Mouse (Mus musculus) hindbrain, postnatal 0 days (tissue): ENCODE data around the gene Egln1. TPM values are rescaled to one million over a fixed set of nuclear protein-coding genes. Genes with fewer than 3 reads are reported as not detected.

ENCODE experiments used
- ATAC-seq: fragments of 200-750 bp; cut with Nextera tagmentation; 2 replicates; pipeline ENCODE4 v1.8.0; 2017; ENCODE audit warnings: mild to moderate bottlenecking, moderate TSS enrichment, moderate library complexity
- DNase-seq: peaks from one replicate; pipeline ENCODE4 v3.0.0-alpha.2; 2015; ENCODE audit warnings: low spot score
- H3K27ac ChIP-seq: fragments of 300-500 bp; sonication (generic); 2 replicates; pipeline ENCODE4 v1.5.1; 2014; ENCODE audit warnings: mild to moderate bottlenecking
- H3K27me3 ChIP-seq: fragments of 300-500 bp; sonication (generic); 2 replicates; pipeline ENCODE4 v1.6.1; 2014; ENCODE audit warnings: low read length, mixed read lengths; ENCODE audit not compliant: insufficient read depth
- H3K36me3 ChIP-seq: fragments of 300-500 bp; sonication (generic); 2 replicates; pipeline ENCODE4 v1.6.1; 2014; ENCODE audit warnings: low read length, mixed read lengths; ENCODE audit not compliant: insufficient read depth
- H3K4me1 ChIP-seq: fragments of 300-500 bp; sonication (generic); 2 replicates; pipeline ENCODE4 v1.6.1; 2014; ENCODE audit warnings: antibody characterized with exemption, low read length, mixed read lengths; ENCODE audit not compliant: insufficient read depth
- H3K4me2 ChIP-seq: fragments of 300-500 bp; sonication (generic); 2 replicates; pipeline ENCODE4 v1.6.1; 2014; ENCODE audit warnings: low read depth, mild to moderate bottlenecking, low read length, moderate library complexity, mixed read lengths
- H3K4me3 ChIP-seq: fragments of 300-500 bp; sonication (generic); 2 replicates; pipeline ENCODE4 v1.5.1; 2014; ENCODE audit warnings: low read length
- H3K9ac ChIP-seq: fragments of 300-500 bp; sonication (generic); replicated peaks from 2 replicates; pipeline ENCODE4 v1.6.1; 2014; ENCODE audit warnings: mild to moderate bottlenecking, low read length, moderate library complexity, mixed read lengths
- H3K9me3 ChIP-seq: fragments of 300-500 bp; sonication (generic); 2 replicates; pipeline ENCODE4 v1.6.1; 2016; ENCODE audit warnings: low read length, mixed read lengths
- CTCF ChIP-seq: IDR thresholded peaks from 2 replicates; pipeline ENCODE4 v1.5.1; 2016; ENCODE audit warnings: antibody characterized with exemption, control low read depth, low read depth
- WGBS: fragments of 180-500 bp; shearing (Covaris S2); extraction: QIAGEN DNeasy Blood & Tissue Kit; methylation state at CpG from one replicate; pipeline ENCODE4 v1.1.7; 2014; 5-methylcytosine and 5-hydroxymethylcytosine counted together
- polyA plus RNA-seq: library from polyadenylated mRNA; unstranded; fragments of >200 nt; fragmentation: Nextera tagmentation; extraction: Ambion mirVana; gene quantifications from 2 replicates; pipeline ENCODE4 v1.2.1, GENCODE M21; 2015
- total RNA-seq: library from RNA; depleted of rRNA; stranded (reverse); fragments of >200 nt; gene quantifications from 2 replicates; pipeline ENCODE4 v1.2.3, GENCODE M21; 2014

Egln1 gene
- total and polyA plus RNA-seq, 2 experiments from 2014 or later: 14.1 to 45.1 TPM

DNA sequence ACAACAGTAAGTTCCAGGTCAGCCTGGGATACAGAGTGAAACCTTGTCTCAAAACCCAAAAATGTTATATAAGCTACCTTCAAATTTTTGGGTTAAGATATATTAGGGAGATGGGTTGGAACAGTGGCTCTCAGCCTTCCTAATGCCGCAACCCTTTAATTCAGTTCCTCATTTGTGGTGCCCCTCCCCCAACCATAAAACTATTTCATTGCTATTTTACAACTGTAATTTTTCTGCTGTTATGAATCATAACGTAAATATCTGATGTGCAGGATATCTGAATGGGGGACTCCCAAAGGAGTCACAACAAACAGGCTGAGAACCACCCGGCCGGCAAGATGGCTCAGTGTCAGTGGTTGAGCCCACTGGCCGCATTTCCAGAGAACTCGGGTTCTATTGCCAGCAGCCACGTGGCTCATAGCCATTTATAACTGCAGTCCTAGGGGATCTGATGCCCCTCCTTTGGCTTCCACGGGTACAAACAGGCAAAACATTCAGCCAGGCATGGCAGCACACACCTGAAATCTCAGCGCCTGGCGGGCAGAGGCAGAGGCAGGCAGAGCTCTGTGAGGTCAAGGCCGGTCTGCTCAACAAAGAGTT is 26.5 kb downstream of the Egln1 start:
- H3K9ac ChIP-seq: no peak overlapping the region
- H3K4me1 ChIP-seq: no peaks in the 10 kb centered on the region
- WGBS: 64% methylated on average over 11 of the region's 11 CpGs
- no peaks in the 10 kb centered on the region for H3K27me3 ChIP-seq
- no peak overlapping the region for H3K4me2 ChIP-seq
- no peak for TF ChIP-seq CTCF
- no peaks in the 10 kb centered on the region for H3K9me3 ChIP-seq
- no peak overlapping the region for H3K4me3 ChIP-seq
- no peak for ATAC-seq
- no peaks in the 10 kb centered on the region for H3K36me3 ChIP-seq
- H3K27ac ChIP-seq: no peak overlapping the region
- DNase-seq: no peak

- Histone ChIP-seq H3K4me3 (no peak overlapping the region), H3K27me3 (no peaks in the 10 kb centered on the region), H3K4me1 (no peaks in the 10 kb centered on the region), H3K4me2 (no peak overlapping the region), H3K27ac (no peak overlapping the region), H3K9me3 (no peaks in the 10 kb centered on the region), H3K36me3 (no peaks in the 10 kb centered on the region), H3K9ac (no peak overlapping the region)
- no peak for TF ChIP-seq CTCF
- no peak for ATAC-seq
- DNase-seq: peak; percentile 10
- 67% methylated on average over 18 of the region's 18 CpGs for WGBS
These were observed 27.5 kb downstream of the Egln1 start for GRCm38 (mm10) chr8:124921369-124922279.

DNA sequence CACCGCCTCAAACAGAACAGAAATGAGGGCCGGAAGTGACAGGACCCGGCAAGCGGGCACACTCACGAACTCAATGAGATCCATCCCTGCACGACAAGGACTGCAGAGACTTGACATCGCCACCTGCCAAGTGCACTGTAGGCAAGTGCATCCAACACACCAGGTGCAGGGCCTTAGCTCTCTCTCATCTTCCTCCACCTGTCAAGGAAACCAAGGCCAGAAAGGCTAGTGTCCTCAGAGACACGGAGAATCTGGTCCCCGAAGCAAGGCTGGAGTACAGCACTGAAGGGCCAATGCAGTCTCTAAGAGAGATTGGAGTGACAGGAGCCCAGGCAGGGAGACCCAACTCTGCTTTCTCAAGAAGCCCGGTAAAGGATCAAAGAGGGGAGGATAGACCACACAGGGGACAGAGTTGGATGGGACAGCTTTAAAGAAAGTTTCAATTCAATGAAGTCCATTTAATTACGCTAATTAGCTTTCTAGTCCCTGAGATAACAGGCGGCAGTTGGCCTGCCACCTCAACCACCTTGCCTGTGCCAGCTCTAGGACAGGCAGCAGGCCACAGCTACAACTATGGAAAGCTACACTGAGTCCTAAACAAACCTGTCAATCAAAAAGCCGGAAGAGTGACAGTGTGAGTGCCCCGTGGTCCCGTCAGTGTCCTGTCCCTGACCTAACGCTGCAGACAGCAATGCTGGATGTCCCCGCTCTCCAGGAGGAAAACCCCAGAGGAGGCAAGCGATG is 31.2 kb downstream of the Egln1 start:
- Histone ChIP-seq H3K36me3 (peaks cover 8% of the 10 kb centered on the region; the same call in 1 of the 2 replicates), H3K9ac (no peak overlapping the region), H3K27me3 (no peaks in the 10 kb centered on the region), H3K9me3 (no peaks in the 10 kb centered on the region), H3K4me2 (no peak overlapping the region), H3K4me3 (no peak overlapping the region), H3K27ac (no peak overlapping the region), H3K4me1 (no peaks in the 10 kb centered on the region)
- TF ChIP-seq CTCF: no peak
- ATAC-seq (no peak), DNase-seq (no peak)
- 72% methylated on average over 18 of the region's 18 CpGs for WGBS

DNA sequence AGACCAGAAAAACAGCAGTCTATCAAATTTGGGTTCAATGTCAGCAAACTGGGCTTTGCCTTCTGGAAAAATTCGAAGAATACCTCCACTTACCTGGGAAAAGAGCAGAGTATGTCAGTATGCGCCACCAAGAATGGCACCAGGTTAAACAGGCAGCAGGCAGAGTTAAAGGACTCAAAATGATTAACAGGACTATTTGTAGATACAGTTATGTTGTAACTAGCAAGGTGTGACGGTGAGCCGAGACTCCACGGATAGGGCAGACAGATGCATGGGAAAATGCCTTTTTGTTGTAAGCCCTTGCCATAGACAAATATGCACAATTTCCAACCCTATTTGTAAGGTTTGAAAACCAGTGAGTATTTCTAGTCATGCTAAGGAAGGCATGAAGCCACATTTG is 35.1 kb downstream of the Egln1 start:
- H3K36me3 ChIP-seq: peaks cover 8% of the 10 kb centered on the region; the same call in 1 of the 2 replicates
- no peak for ATAC-seq
- no peak for DNase-seq
- no peak overlapping the region for H3K27ac ChIP-seq
- no peak overlapping the region for H3K9ac ChIP-seq
- H3K4me1 ChIP-seq: no peaks in the 10 kb centered on the region
- WGBS: 100% methylated on average over 5 of the region's 5 CpGs
- H3K9me3 ChIP-seq: no peaks in the 10 kb centered on the region
- no peak overlapping the region for H3K4me2 ChIP-seq
- no peak for TF ChIP-seq CTCF
- no peaks in the 10 kb centered on the region for H3K27me3 ChIP-seq
- no peak overlapping the region for H3K4me3 ChIP-seq

- H3K36me3 ChIP-seq: peaks cover 18% of the 10 kb centered on the region; the same call in 1 of the 2 replicates
- ATAC-seq: no peak
These were observed 36.9 kb downstream of the Egln1 start for GRCm38 (mm10) chr8:124911938-124912872.

DNA sequence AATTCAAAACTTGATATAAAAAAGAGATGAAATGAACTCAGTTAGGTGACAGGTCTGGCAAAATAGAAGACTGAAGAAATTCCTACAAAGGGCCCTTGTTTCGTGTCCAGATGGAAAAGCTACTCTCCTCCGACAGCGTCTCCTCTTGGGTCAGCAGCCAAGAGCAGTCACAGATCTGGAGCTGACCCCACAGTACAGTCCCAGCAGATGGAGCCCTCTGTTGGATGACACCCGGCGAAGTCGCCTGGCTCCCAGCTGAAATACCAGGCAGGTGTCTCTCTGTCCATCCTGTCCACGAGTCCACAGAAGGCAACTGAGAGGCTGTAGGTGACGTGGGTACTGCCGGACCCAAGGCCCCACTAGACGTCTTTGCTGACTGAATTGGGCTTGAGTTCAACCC is 38.8 kb downstream of the Egln1 start:
- no peaks in the 10 kb centered on the region for H3K4me1 ChIP-seq
- H3K4me3 ChIP-seq: no peak overlapping the region
- peak; percentile 32; the same call in 1 of the 2 replicates for TF ChIP-seq CTCF
- ATAC-seq (no peak), DNase-seq (peak; percentile 20)
- no peaks in the 10 kb centered on the region for H3K27me3 ChIP-seq
- H3K9ac ChIP-seq: no peak overlapping the region
- 69% methylated on average over 10 of the region's 10 CpGs for WGBS
- H3K9me3 ChIP-seq: no peaks in the 10 kb centered on the region
- peaks cover 26% of the 10 kb centered on the region for H3K36me3 ChIP-seq
- no peak overlapping the region for H3K27ac ChIP-seq
- no peak overlapping the region for H3K4me2 ChIP-seq

More at GRCm38 (mm10) chr8:124911938-124912872, 36.9 kb downstream of the Egln1 start:
- Histone ChIP-seq H3K27ac (no peak overlapping the region), H3K9me3 (no peaks in the 10 kb centered on the region), H3K9ac (no peak overlapping the region), H3K27me3 (no peaks in the 10 kb centered on the region), H3K4me1 (no peaks in the 10 kb centered on the region), H3K4me2 (no peak overlapping the region), H3K4me3 (no peak overlapping the region)
- no peak for DNase-seq
- TF ChIP-seq CTCF: no peak
- 73% methylated on average over 17 of the region's 17 CpGs for WGBS
